Mouse (Mus musculus): ENCODE results near the gene Yars. TPM values are rescaled to one million over a fixed set of nuclear protein-coding genes. Genes with fewer than 3 reads are reported as not detected.

Gene Yars
- total RNA-seq, 1 experiment from 2014 or later: 50.7 TPM

GRCm38 (mm10) chr4:129221097-129222010 is 31.8 kb downstream of the Yars start:
- ATAC-seq (replicated peaks in 1 of 2; ENCODE audit: insufficient read depth in 1 of 2, low FRiP score in 2 of 2, low TSS enrichment in 1 of 2, low read depth in 1 of 2, poor library complexity in 2 of 2, severe bottlenecking in 2 of 2): no peak

GRCm38 (mm10) chr4:129222019-129222925 is 32.7 kb downstream of the Yars start:
- ATAC-seq (replicated peaks in 1 of 2; ENCODE audit: insufficient read depth in 1 of 2, low FRiP score in 2 of 2, low TSS enrichment in 1 of 2, low read depth in 1 of 2, poor library complexity in 2 of 2, severe bottlenecking in 2 of 2): no peak

GRCm38 (mm10) chr4:129223421-129224281 is 34.1 kb downstream of the Yars start:
- ATAC-seq (replicated peaks in 1 of 2; ENCODE audit: insufficient read depth in 1 of 2, low FRiP score in 2 of 2, low TSS enrichment in 1 of 2, low read depth in 1 of 2, poor library complexity in 2 of 2, severe bottlenecking in 2 of 2): no peak

DNA sequence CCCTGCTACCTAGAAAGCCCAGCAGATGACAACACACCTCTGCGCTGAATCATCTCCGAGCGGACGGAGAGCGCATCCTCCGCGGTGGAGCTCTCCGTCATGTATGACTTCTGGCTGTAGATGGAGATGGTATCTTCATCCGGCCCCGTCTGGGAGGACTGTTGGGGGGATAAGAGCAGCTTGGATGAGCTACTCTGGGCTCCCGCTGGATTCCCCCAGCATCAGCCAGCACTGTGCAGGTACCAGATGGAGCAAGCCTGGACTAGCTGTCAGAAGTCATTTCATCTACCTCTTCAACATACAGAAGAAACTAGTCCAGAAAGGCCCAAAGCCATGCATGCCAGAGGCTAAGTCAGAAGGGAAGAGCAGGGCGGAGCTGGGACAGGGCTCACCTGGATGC is 35.8 kb downstream of the Yars start:
- no peak for ATAC-seq (replicated peaks in 1 of 2; ENCODE audit: insufficient read depth in 1 of 2, low FRiP score in 2 of 2, low TSS enrichment in 1 of 2, low read depth in 1 of 2, poor library complexity in 2 of 2, severe bottlenecking in 2 of 2)

- no peak for ATAC-seq (replicated peaks in 1 of 2; ENCODE audit: insufficient read depth in 1 of 2, low FRiP score in 2 of 2, low TSS enrichment in 1 of 2, low read depth in 1 of 2, poor library complexity in 2 of 2, severe bottlenecking in 2 of 2)
These were observed 36.9 kb downstream of the Yars start for GRCm38 (mm10) chr4:129226441-129226963.

- ATAC-seq (replicated peaks in 1 of 2; ENCODE audit: insufficient read depth in 1 of 2, low FRiP score in 2 of 2, low TSS enrichment in 1 of 2, low read depth in 1 of 2, poor library complexity in 2 of 2, severe bottlenecking in 2 of 2): no peak
These were observed 37.8 kb downstream of the Yars start for GRCm38 (mm10) chr4:129227170-129227984.

DNA sequence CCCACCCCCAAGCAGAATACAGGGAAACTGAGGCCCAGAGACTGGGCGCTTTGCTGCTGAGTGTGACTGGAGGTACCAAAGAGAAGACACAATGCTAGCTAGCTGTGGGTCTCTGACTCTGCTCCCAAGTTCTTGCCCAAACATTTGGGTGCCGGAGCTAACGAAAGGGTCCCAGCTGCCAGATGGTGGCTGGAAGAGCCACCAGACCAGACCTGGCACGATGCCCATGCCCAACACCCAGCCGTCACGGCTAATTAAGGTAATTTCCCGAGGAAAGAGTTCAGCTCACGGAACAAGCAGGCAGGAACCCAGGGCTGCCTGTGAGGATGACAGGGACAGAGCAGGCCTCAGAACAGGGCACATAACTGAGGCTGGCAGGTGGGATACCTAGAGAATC is 38.4 kb downstream of the Yars start:
- ATAC-seq (replicated peaks in 1 of 2; ENCODE audit: insufficient read depth in 1 of 2, low FRiP score in 2 of 2, low TSS enrichment in 1 of 2, low read depth in 1 of 2, poor library complexity in 2 of 2, severe bottlenecking in 2 of 2): no peak

DNA sequence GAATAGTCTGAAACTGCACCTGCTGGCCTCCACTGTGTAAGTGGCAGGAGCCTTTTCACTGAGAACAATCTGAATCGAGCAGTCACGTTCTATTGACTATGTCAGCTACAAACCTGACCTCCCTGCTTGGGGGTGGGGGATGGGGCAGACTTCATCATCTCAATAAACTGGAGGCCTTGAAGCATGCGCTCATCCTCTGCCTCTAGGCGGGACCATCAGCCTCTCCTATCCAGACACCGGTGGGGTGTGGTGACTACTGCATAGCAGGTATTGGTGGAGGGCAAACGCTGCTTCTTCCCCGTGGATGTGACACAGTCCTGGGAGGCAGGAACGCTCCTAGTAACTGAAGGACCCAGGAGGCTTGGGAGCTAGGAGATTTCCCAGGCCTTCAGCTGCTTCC is 41.4 kb downstream of the Yars start:
- ATAC-seq (replicated peaks in 1 of 2; ENCODE audit: insufficient read depth in 1 of 2, low FRiP score in 2 of 2, low TSS enrichment in 1 of 2, low read depth in 1 of 2, poor library complexity in 2 of 2, severe bottlenecking in 2 of 2): no peak

- ATAC-seq (replicated peaks in 1 of 2; ENCODE audit: insufficient read depth in 1 of 2, low FRiP score in 2 of 2, low TSS enrichment in 1 of 2, low read depth in 1 of 2, poor library complexity in 2 of 2, severe bottlenecking in 2 of 2): no peak
These were observed 42.3 kb downstream of the Yars start for GRCm38 (mm10) chr4:129231594-129232450.

DNA sequence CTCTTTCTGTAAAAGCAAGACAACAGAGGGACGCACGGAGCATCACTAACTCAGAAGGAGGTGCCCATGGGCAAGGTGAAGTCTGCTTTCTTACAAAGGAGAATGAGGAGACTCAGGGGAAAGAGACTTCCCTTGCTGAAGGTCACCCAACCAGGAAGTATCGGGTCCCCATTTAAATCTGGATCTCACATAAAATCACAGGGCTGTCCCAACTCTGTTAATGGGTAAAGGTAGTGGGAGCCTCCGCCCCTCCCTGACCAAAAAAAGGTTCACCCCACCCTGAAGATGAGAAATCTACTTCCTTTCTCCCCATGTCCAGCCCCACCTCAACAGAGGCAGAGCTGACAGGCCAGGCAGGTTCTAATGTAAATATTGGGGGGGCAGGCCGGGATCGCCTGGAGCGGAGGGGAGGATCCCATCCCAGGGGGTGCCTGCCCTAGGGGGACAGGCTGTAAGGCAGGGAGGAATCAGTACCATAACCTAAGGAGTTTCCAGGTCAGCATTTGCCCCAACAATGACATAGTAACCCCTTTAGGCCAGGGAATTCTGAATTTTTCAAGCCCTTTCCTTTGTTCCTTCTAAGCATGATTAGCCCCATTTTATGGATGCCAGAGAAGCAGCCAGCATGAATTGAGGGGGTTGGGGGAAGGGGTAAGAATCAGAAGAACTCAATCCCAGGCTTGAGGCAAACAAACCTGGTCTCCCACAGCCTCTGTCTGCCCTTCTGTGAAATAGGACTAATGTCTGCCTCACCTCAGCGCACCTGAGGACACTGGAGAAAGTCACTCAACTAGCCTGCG is 43.2 kb downstream of the Yars start:
- no peak for ATAC-seq (replicated peaks in 1 of 2; ENCODE audit: insufficient read depth in 1 of 2, low FRiP score in 2 of 2, low TSS enrichment in 1 of 2, low read depth in 1 of 2, poor library complexity in 2 of 2, severe bottlenecking in 2 of 2)

- peak; percentile 49 to 54 for ATAC-seq (replicated peaks in 1 of 2; ENCODE audit: insufficient read depth in 1 of 2, low FRiP score in 2 of 2, low TSS enrichment in 1 of 2, low read depth in 1 of 2, poor library complexity in 2 of 2, severe bottlenecking in 2 of 2)
These were observed 44.9 kb downstream of the Yars start for GRCm38 (mm10) chr4:129234488-129234887.

DNA sequence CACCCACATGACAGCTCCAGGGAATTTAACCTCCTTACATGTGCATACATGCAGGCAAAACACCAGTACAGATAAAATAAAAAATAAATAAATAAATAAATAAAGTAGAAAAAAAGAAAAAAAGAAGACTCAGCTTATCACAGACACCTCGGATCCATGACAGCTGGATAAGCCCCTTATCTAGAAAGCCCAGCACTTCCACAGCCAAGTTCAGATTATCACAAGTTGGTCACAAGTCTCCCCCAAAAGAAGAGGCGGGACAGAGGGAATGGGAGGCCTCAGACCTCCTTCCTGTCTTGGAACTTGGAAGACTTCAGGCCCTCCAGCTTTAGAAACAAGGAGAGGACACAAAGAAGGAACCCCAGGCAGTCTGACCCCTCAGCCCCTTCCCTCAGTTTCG is 45.6 kb downstream of the Yars start:
- ATAC-seq (replicated peaks in 1 of 2; ENCODE audit: insufficient read depth in 1 of 2, low FRiP score in 2 of 2, low TSS enrichment in 1 of 2, low read depth in 1 of 2, poor library complexity in 2 of 2, severe bottlenecking in 2 of 2): no peak

DNA sequence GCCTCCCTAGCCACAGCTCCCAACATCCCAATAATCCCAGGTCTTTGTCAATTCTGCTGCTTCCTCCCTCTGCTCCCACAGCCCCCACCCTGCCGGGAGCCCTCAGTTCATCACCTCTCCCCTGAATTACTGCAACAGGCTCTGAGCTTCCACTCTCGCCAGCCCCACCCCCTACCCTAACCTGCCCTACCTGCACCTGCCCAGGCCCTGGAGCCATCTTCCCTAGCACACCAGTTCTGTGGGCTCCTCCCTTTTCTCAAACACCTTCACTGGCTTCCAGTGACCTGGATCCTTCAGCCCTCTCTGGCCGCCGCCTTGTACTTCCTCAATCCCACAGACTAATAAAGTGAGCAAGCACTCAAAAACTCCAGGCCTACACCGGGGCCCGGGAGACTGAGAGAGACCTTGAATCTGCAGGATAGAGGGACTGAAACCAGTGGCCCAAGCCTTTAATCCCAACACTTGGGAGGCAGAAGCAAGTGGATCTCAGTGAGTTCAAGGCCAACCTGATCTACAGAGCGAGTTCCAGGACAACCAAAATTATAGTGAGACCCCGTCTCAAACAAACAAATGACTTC is 46.8 kb downstream of the Yars start:
- ATAC-seq (replicated peaks in 1 of 2; ENCODE audit: insufficient read depth in 1 of 2, low FRiP score in 2 of 2, low TSS enrichment in 1 of 2, low read depth in 1 of 2, poor library complexity in 2 of 2, severe bottlenecking in 2 of 2): no peak

DNA sequence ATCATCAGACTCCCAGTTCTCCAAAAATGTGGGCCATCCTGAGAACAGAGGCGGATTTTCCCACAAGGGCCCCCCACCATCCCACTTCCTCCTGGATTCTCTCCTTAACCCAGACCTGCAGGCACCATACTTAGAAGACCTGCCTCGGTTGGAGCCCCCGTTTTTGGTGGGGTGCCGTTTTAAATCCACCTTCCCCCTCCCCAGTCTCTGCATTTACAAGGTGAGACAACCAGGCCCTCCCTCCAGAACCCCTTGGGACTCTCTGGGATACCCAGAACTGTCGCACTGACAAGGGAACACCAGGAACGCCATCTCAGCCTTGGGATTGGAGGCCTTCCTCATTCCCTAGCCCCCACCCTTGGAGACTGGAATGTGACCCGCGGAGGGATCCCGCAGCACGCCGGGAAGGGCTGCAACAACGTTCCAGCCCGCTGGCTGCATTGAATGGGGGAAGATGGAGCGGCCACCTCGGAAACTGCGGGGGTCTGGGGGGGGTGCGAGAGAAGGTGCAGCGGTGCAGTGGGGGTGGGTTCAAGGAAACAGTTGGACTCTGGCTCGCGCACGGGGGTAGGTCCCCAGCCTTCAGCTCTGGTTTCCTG is 48.4 kb downstream of the Yars start:
- ATAC-seq (replicated peaks in 1 of 2; ENCODE audit: insufficient read depth in 1 of 2, low FRiP score in 2 of 2, low TSS enrichment in 1 of 2, low read depth in 1 of 2, poor library complexity in 2 of 2, severe bottlenecking in 2 of 2): no peak
